Mouse (Mus musculus) urinary bladder, postnatal 4 days (tissue): ENCODE measurements around the gene H2afv.

Experiments used
- DNase-seq, 2 experiments: peaks; one replicate each; pipeline ENCODE4 v3.0.0; 2021 to 2022; ENCODE audit warnings: low spot score in 2 of 2

The H2afv gene

GRCm38 (mm10) chr11:6390376-6391053 is 53.7 kb downstream of the H2afv start:
- no peak for DNase-seq

DNA sequence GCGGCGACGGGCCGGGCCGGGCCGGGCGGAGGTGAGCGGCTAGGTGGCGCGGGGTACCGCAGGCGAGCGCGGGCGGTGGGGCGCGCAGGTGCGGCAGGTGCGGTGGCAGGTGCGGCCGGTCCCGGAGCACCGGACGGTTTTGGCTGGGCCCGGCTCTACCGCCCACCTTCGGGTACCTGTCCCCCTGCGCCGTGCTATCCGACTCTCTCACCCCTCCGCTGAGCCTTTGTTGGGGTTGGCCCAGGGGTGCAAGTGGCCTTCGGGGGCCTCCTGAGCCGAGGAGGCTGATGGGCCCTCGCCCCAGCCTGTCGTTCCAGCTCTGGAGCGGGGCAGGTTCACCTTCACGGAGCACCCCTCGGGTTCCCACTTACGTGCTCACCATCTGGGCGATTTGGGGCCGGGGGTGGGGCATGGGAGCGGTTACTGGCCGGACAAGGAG is 54.7 kb downstream of the H2afv start:
- DNase-seq, result no peak

- peak; percentile 95 to 96 for DNase-seq
Measured at GRCm38 (mm10) chr11:6388726-6389413, 55.4 kb downstream of the H2afv start, which contains the start of gene Zmiz2. Gene Zmiz2 (plus strand): TSS chr11:6389074.

DNA sequence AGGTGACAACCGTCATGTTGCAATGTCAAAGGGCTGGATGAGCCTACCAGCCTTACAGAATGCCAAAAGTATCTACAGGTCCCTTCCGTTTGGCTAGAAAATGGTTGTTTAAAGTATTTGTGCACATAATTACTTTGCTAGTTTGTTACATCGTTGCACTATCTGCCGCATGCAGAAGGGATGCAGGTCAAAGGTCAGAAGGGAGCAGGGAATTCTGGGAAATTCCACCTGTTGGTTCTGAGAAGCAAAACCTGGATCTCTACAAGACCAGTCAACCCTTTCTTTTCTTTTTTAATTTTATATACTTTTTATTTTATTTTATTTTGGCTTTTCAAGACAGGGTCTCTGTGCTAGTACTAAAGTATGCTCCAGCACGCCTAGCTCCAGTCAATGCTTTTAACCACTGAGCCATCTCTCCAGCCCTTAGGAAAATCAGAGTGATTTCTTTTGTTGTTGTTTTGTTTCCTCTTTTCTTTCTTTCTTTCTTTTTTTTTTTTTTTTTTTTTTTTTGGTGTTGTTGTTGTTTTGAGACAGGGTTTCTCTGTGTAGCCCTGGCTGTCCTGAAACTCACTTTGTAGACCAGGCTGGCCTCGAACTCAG is 56.0 kb downstream of the H2afv start:
- no peak for DNase-seq

DNA sequence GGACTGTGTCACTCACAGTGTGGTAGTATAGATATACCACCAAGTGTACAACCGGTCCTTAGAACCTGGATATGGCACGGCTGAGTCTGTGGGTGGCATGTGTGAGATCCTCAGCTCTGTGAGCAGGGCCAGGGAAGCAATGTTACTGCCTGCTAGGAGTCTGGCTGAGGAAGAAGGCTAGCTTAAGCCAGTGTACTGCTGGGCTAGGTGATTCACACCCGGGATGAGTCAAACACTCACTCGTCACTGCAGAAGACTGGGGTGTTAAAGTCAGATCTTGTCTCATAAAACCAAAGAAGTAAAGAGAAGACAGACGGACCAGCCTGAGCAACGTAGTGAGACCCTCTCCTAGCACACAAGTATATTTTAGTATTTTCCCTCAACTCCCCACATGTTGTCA is 63.3 kb downstream of the H2afv start:
- DNase-seq, result no peak
